Mouse (Mus musculus): ENCODE measurements around the gene Chuk. TPM values are rescaled to one million over a fixed set of nuclear protein-coding genes. Genes with fewer than 3 reads are reported as not detected.

The Chuk gene
- polyA plus RNA-seq (2017; shearing (Covaris generic)): 88.7 TPM

GRCm38 (mm10) chr19:44106831-44107660, at the start of gene Chuk:
TSS of gene Chuk (minus strand) at chr19:44107480.

GRCm38 (mm10) chr19:44145702-44146567, 38.7 kb upstream of the Chuk start, which contains the start of gene Bloc1s2:
TSS of gene Bloc1s2 (minus strand) at chr19:44146446.

DNA sequence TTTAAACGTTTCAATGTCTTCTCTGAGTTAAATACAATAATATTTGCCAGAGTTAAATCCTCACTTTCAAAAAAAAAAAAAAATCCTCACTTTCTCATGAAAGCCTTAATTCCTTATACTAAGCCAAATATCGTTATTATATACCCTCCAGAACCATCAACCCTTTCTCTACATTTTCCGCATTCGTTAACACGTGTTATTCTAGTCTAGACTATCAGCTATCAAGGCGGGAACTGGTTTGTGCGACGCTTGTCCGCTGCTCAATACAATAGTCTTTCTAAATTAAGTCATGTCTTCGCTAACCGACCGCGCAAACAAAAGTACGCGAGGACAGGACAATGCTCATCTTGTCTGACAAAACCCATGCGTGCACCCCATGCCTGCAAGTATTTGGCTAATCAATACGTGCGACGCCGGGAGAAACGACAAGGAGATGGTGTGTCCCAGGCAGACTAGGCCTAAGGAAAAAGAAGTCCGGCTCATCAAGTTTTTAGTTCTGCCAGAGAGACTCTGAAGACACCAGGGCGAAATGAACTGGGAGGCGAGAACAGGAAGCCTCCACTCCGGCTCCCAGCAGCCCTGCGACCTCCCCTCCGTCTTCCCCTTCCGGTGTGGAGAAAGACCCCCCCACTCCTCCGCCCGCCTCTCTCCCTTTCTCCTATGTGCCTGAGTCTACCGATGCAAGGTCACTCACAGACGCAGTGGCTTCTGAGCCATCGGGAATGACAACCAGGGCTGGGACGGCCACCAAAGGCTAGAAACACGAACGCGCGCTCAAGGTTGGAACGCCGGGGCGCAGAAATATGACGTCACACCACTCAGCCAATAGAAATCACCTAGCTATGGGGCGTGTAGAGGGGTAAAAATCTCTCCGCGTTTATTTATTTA, 28.0 kb upstream of the Chuk start, which contains the start of gene Cwf19l1:
Cwf19l1 (minus strand) TSS at position 805 of the 888 bp plus-strand sequence.

GRCm38 (mm10) chr19:44069121-44069913, 38.0 kb downstream of the Chuk start, which contains the start of gene Erlin1:
TSS of gene Erlin1 (minus strand) at chr19:44069785.

GRCm38 (mm10) chr19:44028972-44029371, 78.3 kb downstream of the Chuk start, which contains the start of gene Cyp2c23:
TSS of gene Cyp2c23 (minus strand) at chr19:44029208.

Other genes starting within 250 kb of the Chuk start
- gene Dnmbp, start 167.3 kb downstream of the Chuk start, polyA plus RNA-seq (2017; shearing (Covaris generic)): 7.3 TPM
- gene Cpn1, start 120.9 kb downstream of the Chuk start, polyA plus RNA-seq (2017; shearing (Covaris generic)): not detected
- not detected for gene Cyp2c23, start 78.3 kb downstream of the Chuk start, polyA plus RNA-seq (2017; shearing (Covaris generic))
- gene Erlin1, start 37.7 kb downstream of the Chuk start, polyA plus RNA-seq (2017; shearing (Covaris generic)): 5.2 TPM
- 34.2 TPM for gene Cwf19l1, start 28.4 kb upstream of the Chuk start, polyA plus RNA-seq (2017; shearing (Covaris generic))
- 119 TPM for gene Bloc1s2, start 39.0 kb upstream of the Chuk start, polyA plus RNA-seq (2017; shearing (Covaris generic))
- gene Pkd2l1, start 85.0 kb upstream of the Chuk start, polyA plus RNA-seq (2017; shearing (Covaris generic)): 0.08 TPM
- gene Scd3, start 95.8 kb upstream of the Chuk start, polyA plus RNA-seq (2017; shearing (Covaris generic)): not detected
- 47.2 TPM for gene Scd2, start 186.2 kb upstream of the Chuk start, polyA plus RNA-seq (2017; shearing (Covaris generic))
- 0.45 TPM for gene Scd4, start 225.6 kb upstream of the Chuk start, polyA plus RNA-seq (2017; shearing (Covaris generic))

All from CD4-positive, CD25-positive, alpha-beta regulatory T cell (primary cell).